Mouse (Mus musculus) left cerebral cortex, adult 2 months (tissue): ENCODE results near the gene Nme9. TPM values are rescaled to one million over a fixed set of nuclear protein-coding genes. Genes with fewer than 3 reads are reported as not detected.

Experiments
- DNase-seq, 2 experiments: peaks; one replicate each; pipeline ENCODE4 v3.0.0; 2021 to 2022; ENCODE audit warnings: low spot score in 2 of 2, mixed read lengths in 1 of 2; ENCODE audit errors: extremely low spot score in 1 of 2
- H3K27ac ChIP-seq: fragments of 200-600 bp; 2 replicates; pipeline ENCODE4 v1.8.1; 2022
- H3K4me3 ChIP-seq: fragments of 200-600 bp; 2 replicates; pipeline ENCODE4 v1.8.1; 2022
- CTCF ChIP-seq: fragments of 200-600 bp; IDR thresholded peaks from 2 replicates; pipeline ENCODE4 v1.8.1; 2022; ENCODE audit warnings: antibody characterized with exemption, mild to moderate bottlenecking, moderate library complexity
- intact Hi-C: fragments of 180-260 bp; cut with DNase I; formaldehyde crosslinking; loops from one replicate; pipeline ENCODE4 v1.15.1; 2025
- total RNA-seq, 2 experiments: library from RNA; stranded (reverse); gene quantifications; 2 replicates each; pipeline ENCODE4 v1.2.3; 2021

The Nme9 gene
- total RNA-seq, 2 experiments from 2014 or later = not detected

DNA sequence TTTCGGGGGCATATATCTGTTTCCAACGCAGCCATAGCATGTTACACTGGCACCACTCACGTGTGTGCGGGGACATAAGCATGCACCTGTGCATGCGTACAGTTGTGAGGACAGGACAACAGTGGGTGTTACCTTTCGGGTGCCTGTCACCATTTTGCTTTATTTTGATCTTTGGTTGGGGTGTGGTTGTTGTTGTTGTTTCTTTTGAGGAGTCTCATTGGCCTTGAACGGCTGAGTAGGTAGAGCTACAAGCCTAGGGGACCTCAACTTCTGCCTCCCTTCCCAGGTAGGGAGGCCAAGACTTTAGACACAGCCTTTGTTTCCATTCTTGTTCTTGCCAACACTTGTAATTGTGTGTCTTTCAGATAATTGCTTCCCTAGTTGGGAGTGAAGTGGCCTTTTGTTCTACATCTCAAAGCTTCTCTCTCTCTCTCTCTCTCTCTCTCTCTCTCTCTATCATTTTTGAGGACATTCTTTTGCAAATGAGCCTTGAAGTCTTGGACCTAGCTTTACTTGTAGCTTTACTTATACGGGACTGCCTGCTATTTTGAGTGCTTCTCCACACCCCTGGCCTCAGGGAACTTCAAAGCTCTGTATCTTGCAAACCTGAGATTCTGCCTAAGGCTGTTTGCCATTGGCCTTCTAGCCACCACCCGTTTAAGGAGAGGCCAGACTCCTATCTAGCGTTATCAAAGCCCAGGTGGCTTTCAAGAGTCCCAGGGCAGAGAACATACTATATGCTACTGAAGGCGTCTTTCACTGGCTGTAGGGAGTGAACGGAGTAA lies 13.3 kb upstream of the Nme9 start:
- no peak for DNase-seq
- Histone ChIP-seq H3K4me3 (no peak overlapping the region; the same call in 1 of the 2 replicates), H3K27ac (peak overlapping the region; percentile 97; the same call in 1 of the 2 replicates)
- no peak for TF ChIP-seq CTCF
- intact Hi-C loops = loop anchor here (2.0 to 5.0 kb wide), 2 partner anchors 49 to 296 kb away; partner anchors contain the start of gene Pik3cb

- H3K4me3 ChIP-seq = no peak overlapping the region
- no peak for TF ChIP-seq CTCF
- intact Hi-C loops = loop anchor here (5.0 kb wide), 1 partner anchor 297 kb away; the partner anchor contains the start of gene Pik3cb
- DNase-seq = no peak
- peak overlapping the region; percentile 15; the same call in 1 of the 2 replicates for H3K27ac ChIP-seq
Measured at GRCm38 (mm10) chr9:99439064-99439463, 12.2 kb upstream of the Nme9 start.

GRCm38 (mm10) chr9:99440941-99441340 lies 10.3 kb upstream of the Nme9 start:
- intact Hi-C loops = no loop called here
- peak in 1 of 2 experiments; percentile 73 for DNase-seq
- H3K4me3 ChIP-seq = no peak overlapping the region
- H3K27ac ChIP-seq = no peak overlapping the region
- no peak for TF ChIP-seq CTCF

DNA sequence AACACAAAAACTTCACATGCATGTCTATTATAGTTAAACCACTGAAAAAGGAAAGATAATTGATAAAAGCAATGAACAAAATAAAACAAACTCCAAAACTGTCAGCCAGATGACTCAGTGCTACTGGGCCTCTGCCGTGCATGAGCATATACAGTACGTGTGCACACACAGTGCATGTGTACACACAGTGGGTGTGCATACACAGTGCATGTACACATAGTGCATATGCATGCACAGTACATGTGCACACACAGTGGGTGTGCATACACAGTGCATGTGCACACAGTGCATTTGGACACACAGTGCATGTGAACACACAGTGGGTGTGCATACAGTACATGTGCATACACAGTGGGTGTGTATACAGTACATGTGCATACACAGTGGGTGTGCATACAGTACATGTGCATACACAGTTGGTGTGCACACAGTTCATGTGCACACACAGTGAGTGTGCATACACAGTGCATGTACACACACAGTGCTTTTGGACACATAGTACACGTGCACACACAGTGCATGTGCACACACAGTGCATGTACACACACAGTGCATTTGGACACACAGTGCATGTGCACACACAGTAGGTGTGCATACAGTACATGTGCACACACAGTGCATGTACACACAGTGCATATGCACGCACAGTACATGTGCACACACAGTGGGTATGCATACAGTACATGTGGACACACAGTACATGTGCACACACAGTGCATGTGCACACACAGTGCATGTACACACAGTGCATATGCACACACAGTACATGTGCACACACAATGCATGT lies 9.4 kb upstream of the Nme9 start:
- intact Hi-C loops = no loop called here
- peak overlapping the region; percentile 48; the same call in 1 of the 2 replicates for H3K27ac ChIP-seq
- no peak for DNase-seq
- no peak for TF ChIP-seq CTCF
- H3K4me3 ChIP-seq = no peak overlapping the region

DNA sequence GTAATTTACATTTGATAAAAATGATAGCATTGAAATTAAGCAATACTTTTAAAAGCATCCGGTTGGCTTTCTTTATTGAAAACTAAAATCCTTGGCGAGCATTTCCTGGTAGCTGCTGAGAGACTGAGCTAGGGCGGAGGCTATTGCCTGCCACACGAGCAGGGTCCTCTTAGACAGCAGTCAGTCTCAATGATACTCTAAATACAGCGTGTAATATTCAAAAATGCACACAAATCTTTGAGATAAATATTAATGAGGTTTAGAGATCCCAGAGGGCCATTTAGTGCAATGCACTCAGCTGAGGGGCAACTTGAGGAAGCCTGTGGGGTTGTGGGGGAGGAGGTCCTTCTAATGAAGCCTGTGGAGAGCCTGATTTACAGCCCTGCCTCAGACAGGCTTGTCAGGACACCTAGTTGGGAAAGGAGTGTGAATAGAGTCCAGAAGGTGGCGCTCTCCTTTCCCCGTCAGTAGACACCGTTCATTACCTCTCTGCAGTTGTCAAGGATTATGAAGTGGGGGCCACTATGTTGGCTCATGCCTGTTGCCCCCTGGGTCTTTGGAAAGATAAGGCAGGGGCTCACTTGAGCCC lies 6.6 kb upstream of the Nme9 start:
- intact Hi-C loops = loop anchor here (5.0 kb wide), 2 partner anchors 457 to 832 kb away; partner anchors contain the start of gene Faim
- peak; percentile 57 for TF ChIP-seq CTCF
- Histone ChIP-seq H3K4me3 (no peak overlapping the region), H3K27ac (no peak overlapping the region)
- DNase-seq = no peak

- no peak overlapping the region for H3K4me3 ChIP-seq
- H3K27ac ChIP-seq = no peak overlapping the region
- TF ChIP-seq CTCF = no peak
- intact Hi-C loops = loop anchor here (5.0 kb wide), 2 partner anchors 459 to 834 kb away; partner anchors contain the start of gene Faim
- no peak for DNase-seq
Measured at GRCm38 (mm10) chr9:99446259-99446658, 5.0 kb upstream of the Nme9 start.

DNA sequence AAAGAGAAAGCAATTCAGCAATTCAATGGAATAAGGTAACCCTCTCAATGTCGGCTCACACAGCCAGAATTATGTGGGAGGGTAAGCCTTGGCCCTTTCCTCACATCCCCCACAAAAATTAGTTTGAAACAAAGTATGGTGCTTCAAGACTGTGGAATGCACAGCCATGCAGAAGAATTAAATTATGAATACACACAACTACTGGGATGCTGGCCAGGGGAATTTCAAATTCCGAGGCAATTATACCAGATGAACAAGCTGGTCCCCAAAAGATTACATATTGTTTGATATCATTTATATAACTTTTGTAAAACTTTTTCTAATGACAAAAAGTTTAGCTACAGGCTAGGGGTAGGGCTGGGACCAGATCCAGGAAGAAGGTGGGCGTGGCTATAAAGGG lies 4.0 kb upstream of the Nme9 start:
- H3K4me3 ChIP-seq = no peak overlapping the region
- DNase-seq = no peak
- TF ChIP-seq CTCF = no peak
- intact Hi-C loops = loop anchor here (5.0 kb wide), 2 partner anchors 460 to 835 kb away; partner anchors contain the start of gene Faim
- H3K27ac ChIP-seq = no peak overlapping the region

- no peak for DNase-seq
- intact Hi-C loops = loop anchor here (2.0 to 10.0 kb wide), 6 partner anchors 73 to 838 kb away; partner anchors contain the start of gene Faim
- TF ChIP-seq CTCF = peak; percentile 53
- H3K4me3 ChIP-seq = no peak overlapping the region
- no peak overlapping the region for H3K27ac ChIP-seq
Measured at GRCm38 (mm10) chr9:99449886-99450647, 1.2 kb upstream of the Nme9 start.

DNA sequence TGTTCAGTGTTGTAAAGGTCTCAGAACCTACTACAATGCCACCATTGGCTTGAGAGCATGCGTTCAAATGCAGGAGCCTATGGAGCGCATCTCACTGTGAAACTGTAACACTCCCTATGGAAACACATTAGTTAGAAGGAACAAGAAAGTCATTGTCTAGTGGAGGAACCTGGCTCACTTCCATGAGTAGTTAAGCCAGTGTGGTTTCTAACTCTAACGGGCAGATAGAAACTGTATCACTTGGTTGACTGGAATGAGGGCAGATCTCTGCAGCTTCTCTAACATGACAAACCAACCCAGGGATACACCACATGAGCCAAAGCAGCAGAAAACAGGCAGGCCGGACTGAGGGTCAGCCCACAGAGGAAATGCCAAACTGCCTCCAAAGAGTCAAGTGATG lies 2.9 kb downstream of the Nme9 start:
- Histone ChIP-seq H3K4me3 (no peak overlapping the region), H3K27ac (no peak overlapping the region)
- intact Hi-C loops = loop anchor here (5.0 to 10.0 kb wide), 3 partner anchors 77 to 211 kb away; no protein-coding TSS in a partner anchor
- TF ChIP-seq CTCF = no peak
- DNase-seq = no peak

GRCm38 (mm10) chr9:99458529-99459208 lies 7.4 kb downstream of the Nme9 start:
- peak in 1 of 2 experiments; percentile 58 for DNase-seq
- intact Hi-C loops = loop anchor here (2.0 to 10.0 kb wide), 2 partner anchors 122 to 206 kb away; no protein-coding TSS in a partner anchor
- TF ChIP-seq CTCF = peak; percentile 74
- Histone ChIP-seq H3K4me3 (no peak overlapping the region), H3K27ac (no peak overlapping the region)
